Mouse (Mus musculus): ENCODE measurements around the gene Becn1. TPM values are rescaled to one million over a fixed set of nuclear protein-coding genes. Genes with fewer than 3 reads are reported as not detected.
A peak's percentile ranks its signal among the peaks of the same experiment; 100 is the strongest.

Gene Becn1
- total RNA-seq, 1 experiment from 2014 or later = 159 TPM

DNA sequence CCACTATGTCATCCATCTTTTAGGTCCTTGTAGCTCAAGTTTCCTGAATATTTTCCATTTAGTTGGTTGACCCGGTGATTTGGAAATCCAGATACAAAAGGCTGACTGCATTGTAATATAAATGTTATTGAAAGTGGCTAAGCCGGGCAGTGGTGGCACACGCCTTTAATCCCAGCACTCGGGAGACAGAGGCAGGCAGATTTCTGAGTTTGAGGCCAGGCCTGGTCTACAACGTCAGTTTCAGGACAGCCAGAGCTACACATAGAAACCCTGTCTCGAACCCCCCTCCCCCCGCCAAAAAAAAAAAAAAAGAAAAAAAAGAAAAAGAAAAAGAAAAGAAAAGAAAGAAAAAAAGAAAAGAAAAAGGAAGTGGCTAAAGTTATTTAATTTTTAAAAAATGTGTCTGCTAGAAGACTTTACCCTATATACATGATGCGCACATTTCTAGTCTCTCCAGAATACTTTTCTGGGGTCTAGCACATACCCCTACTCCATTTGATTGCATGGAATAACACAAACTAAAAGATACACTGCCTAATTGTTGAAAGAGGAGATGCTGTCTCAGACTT lies 13.1 kb upstream of the Becn1 start:
- DNase-seq = no peak

- DNase-seq = no peak
Observed at GRCm38 (mm10) chr11:101314567-101314966, 12.5 kb upstream of the Becn1 start.

DNA sequence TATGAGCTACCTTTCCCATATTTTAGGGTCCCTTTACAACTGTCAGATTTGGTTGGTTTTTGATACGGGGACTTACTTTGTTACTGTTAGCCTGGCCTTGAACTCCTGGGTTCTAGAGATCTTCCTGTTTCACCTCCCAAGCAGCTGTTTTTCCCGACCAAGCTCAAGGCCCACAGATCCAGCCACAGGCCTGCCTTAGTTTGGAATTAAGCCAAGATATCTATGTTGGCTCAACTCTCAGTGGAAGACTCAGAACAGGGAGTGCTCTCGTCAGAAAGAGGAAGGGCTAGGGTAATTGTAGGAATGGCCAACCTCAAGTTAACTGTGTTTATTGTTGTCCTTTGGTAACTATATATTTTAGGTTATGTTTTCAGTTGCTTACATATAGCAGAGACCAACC lies 10.1 kb upstream of the Becn1 start:
- no peak for DNase-seq

GRCm38 (mm10) chr11:101311083-101311482 lies 9.0 kb upstream of the Becn1 start:
- no peak for DNase-seq

DNA sequence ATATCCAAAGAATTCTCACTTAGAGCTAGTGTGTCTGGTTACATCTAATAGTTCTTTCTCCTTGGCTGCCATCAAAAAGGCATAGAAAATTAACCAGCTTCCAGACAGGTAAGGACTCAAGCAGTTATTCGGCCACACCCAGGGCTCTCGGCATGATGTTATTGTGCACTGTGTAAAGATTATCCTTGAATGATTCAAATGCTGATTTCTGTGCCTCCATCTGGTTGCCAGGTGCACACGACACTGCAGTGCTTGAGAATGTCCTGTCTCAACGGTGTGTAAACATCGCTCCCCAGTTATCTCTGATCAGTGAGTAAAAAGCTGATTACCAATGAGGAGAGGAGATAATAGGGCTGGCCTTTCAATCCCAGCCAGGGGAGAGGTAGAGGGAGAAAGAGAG lies 5.7 kb upstream of the Becn1 start:
- no peak for DNase-seq

GRCm38 (mm10) chr11:101301299-101302003 lies 635 bp downstream of the Becn1 start:
- no peak for DNase-seq

DNA sequence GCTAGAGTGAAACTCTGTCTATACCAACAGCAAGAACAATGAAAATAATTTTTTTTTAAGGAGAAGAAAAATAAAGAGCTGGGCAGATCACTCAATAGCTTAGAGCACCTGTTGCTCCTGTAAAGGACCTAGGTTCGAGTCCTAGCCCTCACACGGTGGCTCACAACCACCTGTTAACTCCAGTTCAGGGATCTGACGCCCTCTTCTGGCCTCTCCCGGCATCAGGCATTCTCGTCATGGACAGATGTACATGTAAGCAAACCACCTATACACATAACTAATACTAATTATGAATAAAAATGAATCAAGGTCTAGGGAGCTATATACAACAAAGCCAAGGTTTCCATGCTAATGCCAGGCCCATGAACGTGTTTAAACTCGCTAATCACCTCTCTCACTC lies 1.2 kb downstream of the Becn1 start:
- no peak for DNase-seq

- DNase-seq = no peak
Observed at GRCm38 (mm10) chr11:101295191-101295590, 6.9 kb downstream of the Becn1 start.

GRCm38 (mm10) chr11:101291231-101291630 lies 10.9 kb downstream of the Becn1 start:
- DNase-seq = no peak

- peak; percentile 52 for DNase-seq
Observed at GRCm38 (mm10) chr11:101287306-101287705, 14.8 kb downstream of the Becn1 start.

- no peak for DNase-seq
Observed at GRCm38 (mm10) chr11:101283805-101284204, 18.3 kb downstream of the Becn1 start.

- no peak for DNase-seq
Observed at GRCm38 (mm10) chr11:101282896-101283295, 19.2 kb downstream of the Becn1 start.

DNA sequence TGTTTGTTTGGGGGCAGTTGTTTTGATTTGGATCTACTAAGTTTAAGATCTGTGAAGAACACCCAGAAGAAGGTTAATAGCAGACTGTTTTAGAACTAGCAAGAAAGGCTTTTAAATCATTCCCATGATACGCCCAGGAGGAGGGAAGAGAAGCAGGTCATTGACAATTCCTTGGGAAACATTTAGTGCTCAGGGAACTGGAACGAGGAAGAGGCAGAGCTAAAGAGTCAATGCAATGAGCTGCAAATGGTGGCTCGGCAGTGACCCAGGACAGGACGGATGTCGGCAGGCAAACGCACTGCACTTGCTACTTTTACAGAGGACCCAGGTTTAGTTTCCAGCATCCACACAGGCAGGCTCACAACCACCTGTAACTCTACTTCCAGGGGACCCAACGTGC lies 21.2 kb downstream of the Becn1 start:
- no peak for DNase-seq

DNA sequence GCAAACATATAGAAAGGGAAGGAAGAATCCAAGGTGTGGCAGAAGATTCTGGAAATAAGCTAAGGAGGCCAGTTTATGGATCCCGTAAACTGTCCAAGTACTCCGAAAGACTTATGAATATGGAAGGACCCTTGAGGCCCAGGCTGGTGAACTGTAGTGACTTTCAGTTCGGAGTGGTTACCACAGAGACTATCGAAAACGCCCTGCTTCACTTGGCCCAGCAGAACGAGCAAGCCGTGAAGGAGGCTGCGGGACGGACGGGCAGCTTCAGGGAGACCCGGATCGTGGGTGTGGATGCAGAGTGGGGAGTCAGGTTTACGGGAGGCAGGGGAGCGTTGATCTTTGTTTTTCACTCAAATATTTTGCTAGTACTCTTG lies 22.9 kb downstream of the Becn1 start:
- DNase-seq = no peak

DNA sequence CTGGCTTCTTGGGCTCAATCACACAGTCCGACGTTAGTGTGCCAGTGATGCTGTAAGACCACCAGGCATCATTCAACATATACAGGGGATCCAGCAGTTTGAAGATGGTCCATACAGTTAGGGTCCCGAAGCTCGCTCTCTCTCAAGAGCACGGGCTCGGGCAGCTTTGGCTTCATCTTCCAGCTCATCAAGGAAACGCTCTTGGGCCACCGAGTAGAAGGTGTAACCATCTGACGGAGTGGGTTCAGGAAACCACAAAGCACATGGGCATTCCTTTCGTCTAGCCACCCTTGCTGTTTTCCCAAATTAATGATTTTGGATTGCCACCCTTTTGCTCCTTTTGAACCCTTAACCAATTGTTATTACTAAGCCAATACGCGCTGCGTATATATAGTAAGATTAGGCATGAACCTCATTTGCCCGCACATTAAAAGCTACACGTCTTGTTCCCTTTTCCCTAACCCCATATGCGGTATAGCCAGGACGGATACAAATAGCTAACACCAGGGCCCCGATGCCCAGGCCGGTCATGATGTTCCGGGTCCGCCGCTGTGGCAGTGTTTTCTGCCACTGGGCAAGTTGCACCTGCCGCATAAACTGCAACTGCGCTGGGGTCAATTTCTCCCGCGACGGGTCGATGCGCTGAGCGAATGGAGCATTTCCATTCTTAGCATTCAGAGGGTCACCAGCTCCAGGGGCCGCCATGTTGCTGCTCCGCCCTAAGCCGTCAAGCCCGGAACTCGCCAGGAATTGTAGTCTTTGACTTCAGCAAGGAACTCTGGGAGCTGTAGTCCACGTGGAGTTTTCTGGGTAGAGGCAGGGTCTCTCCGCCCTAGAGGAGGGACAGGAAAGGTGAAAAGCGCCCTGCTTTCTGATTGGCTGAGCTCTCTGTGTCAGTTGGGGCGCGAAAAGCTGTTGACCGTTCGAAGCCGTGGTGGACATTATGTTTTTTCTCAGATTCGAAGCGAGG lies 23.6 kb downstream of the Becn1 start, which contains the start of the genes Cntd1 and Coa3:
Gene Cntd1 (plus strand): TSS at position 790 of the 970 bp plus-strand sequence.
Gene Coa3 (minus strand): TSS at position 892 of the 970 bp plus-strand sequence.
- DNase-seq = peak; percentile 81

GRCm38 (mm10) chr11:101277381-101278222 lies 24.5 kb downstream of the Becn1 start:
- no peak for DNase-seq

DNA sequence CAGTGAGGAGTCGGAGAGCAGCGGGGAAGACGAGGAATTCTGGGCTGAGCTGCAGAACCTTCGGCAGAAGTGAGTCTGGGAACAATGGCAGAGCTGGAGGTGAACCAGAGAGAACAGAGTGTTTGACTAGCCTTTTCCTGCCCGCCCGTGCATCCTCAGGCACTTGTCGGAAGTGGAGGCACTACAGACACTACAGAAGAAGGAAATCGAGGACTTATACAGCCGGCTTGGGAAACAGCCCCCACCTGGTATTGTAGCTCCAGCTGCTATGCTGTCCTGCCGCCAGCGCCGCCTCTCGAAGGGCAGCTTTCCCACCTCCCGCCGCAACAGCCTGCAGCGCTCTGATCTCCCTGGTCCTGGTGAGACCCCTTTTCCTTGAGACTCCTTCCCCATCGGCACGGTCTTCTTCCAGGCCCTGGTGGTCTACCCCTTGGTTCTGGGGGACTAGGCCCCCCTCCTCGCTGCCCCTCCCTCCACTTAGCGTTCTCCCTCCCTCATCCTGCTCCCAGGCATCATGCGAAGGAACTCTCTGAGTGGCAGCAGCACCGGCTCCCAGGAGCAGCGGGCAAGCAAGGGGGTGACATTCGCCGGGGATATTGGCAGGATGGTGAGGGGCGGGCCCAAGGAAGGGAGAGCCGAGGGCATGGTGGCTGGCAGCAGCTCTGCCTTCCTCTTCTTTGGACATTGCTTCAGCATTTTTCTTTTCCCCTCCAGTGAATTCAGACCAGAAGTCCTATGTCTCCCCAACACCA lies 25.6 kb downstream of the Becn1 start:
- DNase-seq = no peak

DNA sequence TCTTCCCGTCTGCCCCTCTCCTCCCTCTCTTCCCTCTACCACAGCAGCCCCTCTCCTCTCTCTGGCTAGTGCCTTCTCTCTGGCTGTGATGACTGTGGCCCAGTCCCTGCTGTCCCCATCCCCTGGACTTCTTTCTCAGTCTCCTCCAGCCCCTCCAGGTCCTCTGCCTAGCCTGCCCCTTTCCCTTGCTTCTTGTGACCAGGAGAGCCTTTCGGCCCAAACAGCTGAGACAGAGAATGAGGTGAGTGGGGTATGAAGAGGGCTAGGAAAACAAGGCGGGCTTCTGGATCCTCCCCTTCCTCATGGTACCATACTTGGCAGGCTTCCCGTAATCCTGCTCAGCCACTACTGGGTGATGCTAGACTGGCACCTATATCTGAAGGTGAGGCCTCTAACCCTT lies 26.8 kb downstream of the Becn1 start:
- DNase-seq = no peak

DNA sequence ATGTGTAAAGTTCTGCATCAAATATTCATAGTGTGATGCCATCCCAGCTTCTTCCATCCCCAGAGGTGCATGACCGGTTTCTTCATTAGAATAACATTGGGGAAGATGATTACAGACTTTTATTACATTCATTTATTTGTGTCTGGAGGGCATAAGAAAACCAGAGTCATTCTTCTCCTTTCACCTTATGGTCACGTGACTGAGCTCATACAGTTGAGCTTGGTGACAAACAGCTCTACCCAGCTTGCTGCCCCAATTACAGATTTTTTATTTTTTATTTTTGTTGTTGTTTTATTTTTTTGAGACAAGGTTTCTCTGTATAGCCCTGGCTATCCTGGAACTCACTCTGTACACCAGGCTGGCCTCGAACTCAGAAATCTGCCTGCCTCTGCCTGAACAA lies 29.6 kb downstream of the Becn1 start:
- DNase-seq = no peak

GRCm38 (mm10) chr11:101269577-101270116 lies 32.4 kb downstream of the Becn1 start:
- no peak for DNase-seq

DNA sequence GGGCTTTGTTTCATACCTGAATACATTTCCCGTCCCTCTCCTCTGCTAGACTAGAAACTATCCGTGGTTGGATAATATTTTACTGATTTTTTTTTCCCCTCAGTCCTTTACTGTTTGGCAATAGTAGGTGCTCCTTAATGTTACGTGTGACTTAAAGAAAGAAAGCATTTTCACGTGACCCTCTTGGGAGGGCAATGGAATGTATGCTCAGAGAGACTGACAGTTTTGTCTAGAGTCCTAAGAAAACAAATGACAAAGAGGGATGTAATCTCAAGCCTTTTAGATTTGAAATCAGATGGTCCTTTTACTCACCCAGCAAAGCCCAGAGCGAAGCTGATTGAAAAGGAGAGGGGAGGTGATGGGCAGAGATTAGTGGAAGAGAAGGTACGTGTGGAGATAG lies 36.2 kb downstream of the Becn1 start:
- DNase-seq = no peak
